Mouse (Mus musculus): ENCODE results near the gene Mettl7b. TPM values are rescaled to one million over a fixed set of nuclear protein-coding genes. Genes with fewer than 3 reads are reported as not detected.

Gene Mettl7b
- polyA plus RNA-seq, 1 experiment: not detected

DNA sequence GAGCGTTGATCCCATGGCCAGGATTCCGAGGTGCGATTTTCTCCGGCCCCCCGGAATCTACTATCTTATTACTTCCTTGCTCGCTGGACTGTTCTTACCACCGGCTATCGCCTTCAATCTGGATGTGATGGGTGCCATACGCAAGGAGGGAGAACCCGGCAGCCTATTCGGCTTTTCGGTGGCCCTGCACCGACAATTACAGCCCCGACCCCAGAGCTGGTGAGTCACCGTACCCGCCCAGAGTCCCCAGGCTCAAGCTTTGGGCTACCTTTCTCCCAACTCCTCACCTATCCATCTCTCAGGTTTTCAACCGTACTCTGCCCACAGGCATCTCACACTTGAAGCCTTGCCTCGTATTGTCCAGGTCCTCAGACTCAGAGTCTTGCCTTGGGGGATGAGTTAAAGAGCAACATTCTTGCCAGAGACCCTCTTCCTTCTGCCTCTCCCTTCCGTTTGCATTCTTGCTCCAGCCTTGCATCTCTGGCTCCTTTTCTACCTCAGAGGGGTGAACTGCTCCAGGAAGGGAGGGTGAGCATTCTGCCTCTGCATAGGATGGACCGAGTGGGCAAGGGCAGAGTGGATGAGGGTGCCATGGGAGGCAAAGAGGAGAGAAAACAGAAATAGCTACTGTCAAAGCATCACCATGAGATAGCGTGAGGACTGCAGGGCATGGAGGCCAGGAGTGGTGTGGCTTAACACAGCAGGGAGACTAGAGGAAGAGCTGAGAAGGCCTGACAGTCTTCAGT, 26.6 kb downstream of the Mettl7b start:
- peak overlapping the region; percentile 24; the same call in 1 of the 2 replicates for H3K27ac ChIP-seq (replicated peaks; ENCODE audit: low read depth, low read length)
- peaks cover 5% of the 10 kb centered on the region; the same call in 1 of the 2 replicates for H3K4me1 ChIP-seq (ENCODE audit: control insufficient read depth, insufficient read depth, insufficient read length, low read length)
- peak overlapping the region; percentile 70 for H3K4me3 ChIP-seq (ENCODE audit: insufficient read depth, low read depth, low read length)

DNA sequence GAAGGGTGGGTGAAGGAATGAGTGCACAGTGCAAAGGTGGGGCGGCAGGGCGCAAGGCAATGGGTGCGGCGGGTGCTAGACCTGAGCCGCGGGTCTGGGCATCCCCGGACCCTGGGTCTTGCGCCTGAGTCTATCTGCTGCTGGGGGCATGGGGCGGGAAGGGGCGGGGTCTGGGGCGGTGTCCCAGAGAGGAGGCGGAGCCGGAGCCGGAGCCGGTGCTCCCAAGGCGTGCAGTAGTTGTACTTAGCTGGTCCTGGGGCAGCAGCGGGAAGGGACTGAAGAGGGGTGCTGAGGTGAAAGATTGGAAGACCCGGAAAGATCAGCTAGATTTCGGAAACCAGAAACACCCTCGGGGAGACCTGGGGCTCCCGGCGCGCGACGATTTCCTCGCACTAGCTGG, 27.2 kb downstream of the Mettl7b start, which contains the start of gene Itga7:
Gene Itga7 (plus strand): TSS at position 245 of the 400 bp plus-strand sequence.
- peak within 1 kb of the TSS; percentile 70 for H3K4me3 ChIP-seq (ENCODE audit: insufficient read depth, low read depth, low read length)
- peak within 1 kb of the TSS; percentile 24; the same call in 1 of the 2 replicates for H3K27ac ChIP-seq (replicated peaks; ENCODE audit: low read depth, low read length)
- peaks cover 5% of the 10 kb centered on the region; the same call in 1 of the 2 replicates for H3K4me1 ChIP-seq (ENCODE audit: control insufficient read depth, insufficient read depth, insufficient read length, low read length)

DNA sequence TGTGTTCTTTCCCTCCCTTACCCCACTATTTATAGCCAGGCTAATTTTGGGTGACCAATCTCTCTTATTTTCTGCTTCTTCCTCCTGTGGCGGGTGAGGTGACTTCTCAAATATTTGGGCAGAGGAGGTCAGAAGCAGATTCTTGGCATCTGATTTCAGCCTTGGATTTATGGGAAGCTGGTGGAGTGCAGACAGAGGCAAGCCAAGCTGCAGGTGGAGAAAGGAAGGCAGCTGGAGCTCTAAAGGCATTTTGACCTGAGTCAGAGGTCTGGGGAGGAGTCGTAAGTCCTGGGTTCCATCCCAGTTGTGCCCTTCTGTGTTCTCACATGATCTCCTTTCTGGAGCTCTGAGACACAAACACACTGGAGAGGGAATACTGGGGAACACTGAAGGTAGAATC, 29.3 kb downstream of the Mettl7b start:
- H3K4me1 ChIP-seq (ENCODE audit: control insufficient read depth, insufficient read depth, insufficient read length, low read length): peaks cover 2% of the 10 kb centered on the region; the same call in 1 of the 2 replicates
- H3K27ac ChIP-seq (replicated peaks; ENCODE audit: low read depth, low read length): peak overlapping the region; percentile 76
- no peak overlapping the region for H3K4me3 ChIP-seq (ENCODE audit: insufficient read depth, low read depth, low read length)

DNA sequence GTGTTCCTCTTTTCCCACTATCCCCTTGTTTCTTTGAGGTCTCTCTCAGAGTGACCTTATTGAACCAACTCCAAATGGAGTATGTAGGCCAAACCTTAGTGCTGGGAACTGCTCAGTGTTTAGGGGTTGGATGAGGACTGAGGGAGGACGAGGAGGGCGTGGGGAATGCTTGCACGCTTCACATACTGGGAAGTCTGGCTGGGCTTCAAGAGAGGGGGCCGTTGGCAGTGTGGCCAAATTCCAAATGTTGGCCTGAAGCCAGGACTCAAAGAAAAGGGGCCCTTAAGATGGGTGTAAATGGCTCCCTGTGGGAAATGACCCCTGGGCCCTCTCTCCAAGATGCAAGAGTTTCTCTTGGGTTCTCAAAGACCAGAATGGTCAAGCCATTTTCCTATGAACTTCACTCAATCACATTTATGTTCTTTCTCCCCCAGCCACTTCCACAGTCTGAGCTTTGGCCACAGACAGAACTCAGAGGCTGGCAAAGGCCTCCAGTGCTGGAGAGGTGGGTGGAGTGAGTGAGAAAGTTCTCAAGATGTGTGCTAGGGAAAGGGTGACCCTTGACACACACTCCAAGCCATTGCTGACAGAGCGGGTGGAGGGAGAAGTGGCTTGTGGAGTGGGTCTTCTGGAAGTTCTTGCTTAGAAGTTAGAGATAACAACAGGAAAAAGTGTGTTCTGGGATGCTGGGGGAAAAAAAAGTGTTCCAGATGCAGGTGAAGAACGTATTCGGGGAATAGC, 31.0 kb downstream of the Mettl7b start:
- no peak overlapping the region for H3K4me3 ChIP-seq (ENCODE audit: insufficient read depth, low read depth, low read length)
- H3K27ac ChIP-seq (replicated peaks; ENCODE audit: low read depth, low read length): peak overlapping the region; percentile 93
- no peaks in the 10 kb centered on the region; the same call in 1 of the 2 replicates for H3K4me1 ChIP-seq (ENCODE audit: control insufficient read depth, insufficient read depth, insufficient read length, low read length)

DNA sequence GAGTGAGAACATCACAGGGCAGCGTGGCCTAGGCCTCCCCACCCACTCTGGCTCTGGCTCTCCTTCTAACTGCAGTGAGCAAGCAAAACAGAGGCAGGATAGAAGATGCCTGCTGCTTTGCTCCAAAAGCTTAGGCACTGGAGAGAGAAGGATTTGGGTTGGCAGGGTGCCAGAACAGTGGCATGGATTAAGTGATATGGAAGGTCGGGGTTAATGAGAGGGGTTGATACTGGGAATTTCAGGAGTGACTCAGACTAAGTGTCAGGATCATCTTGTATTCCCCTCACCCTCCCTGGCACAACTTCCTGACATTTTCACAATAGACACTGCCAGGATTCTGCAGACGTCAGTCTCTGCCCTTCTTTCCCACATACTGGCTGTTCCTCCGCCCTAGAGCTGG, 32.4 kb downstream of the Mettl7b start:
- H3K27ac ChIP-seq (replicated peaks; ENCODE audit: low read depth, low read length): no peak overlapping the region
- H3K4me1 ChIP-seq (ENCODE audit: control insufficient read depth, insufficient read depth, insufficient read length, low read length): peaks cover 3% of the 10 kb centered on the region; the same call in 1 of the 2 replicates
- no peak overlapping the region for H3K4me3 ChIP-seq (ENCODE audit: insufficient read depth, low read depth, low read length)

DNA sequence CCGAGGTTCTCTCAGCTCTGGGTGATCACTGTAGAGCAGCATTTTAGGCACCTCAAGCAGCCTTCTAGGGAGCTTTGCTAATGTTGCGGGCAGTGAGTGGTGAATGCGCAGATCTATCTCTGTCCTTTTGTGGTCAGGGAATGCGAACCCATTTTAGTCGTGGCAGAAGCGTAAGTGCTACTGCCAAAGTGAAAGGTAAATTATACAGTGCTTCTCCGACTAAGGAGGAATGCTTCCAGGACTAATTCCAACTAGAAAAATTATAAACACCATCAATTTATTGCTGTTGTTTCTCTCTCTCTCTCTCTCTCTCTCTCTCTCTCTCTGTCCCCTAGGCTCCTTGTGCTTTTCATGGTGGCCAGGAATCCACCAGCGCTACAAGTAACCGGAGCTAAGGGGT, 36.9 kb downstream of the Mettl7b start, which contains the start of gene Bloc1s1:
Gene Bloc1s1 (minus strand): TSS at position 101 of the 400 bp plus-strand sequence.
- Histone ChIP-seq H3K27ac (replicated peaks; ENCODE audit: low read depth, low read length) (peak within 1 kb of the TSS; percentile 92), H3K4me1 (ENCODE audit: control insufficient read depth, insufficient read depth, insufficient read length, low read length) (peaks cover 11% of the 10 kb centered on the region; the same call in 1 of the 2 replicates), H3K4me3 (ENCODE audit: insufficient read depth, low read depth, low read length) (peak within 1 kb of the TSS; percentile 74)

DNA sequence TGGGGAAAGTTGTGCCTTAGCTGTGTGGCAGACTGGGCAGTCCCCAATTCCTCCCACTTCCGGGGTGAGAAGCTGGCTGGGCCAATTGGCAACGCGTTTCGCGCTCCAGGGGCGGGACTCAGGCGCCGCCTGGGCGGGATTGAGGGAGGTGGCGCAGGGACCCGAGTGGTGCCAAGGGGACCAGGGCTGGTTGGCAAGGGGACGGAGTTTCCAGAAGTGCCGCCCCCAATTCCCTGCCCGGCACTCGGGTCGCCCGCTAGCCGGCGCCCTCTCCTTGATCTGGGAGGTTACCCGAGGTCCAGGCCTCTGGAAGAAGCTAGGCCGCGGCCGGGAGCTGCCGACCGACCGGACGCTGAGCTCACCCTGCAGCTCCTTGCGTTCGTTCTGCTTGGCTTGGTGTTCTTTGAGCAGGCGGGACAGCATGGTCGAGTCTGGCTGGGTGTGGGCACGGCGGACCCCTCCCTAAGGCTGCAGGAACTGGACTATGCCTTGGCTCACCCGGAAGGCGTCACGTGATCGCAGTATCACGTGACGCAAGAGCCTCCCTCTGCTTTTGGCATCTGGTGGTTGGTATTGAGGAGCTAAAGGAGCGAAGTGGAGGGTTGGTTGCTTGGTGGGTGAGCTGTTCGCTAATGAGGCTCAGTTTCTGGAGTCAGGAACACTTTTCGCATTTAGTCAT, 37.6 kb downstream of the Mettl7b start:
- peak overlapping the region; percentile 74 for H3K4me3 ChIP-seq (ENCODE audit: insufficient read depth, low read depth, low read length)
- H3K4me1 ChIP-seq (ENCODE audit: control insufficient read depth, insufficient read depth, insufficient read length, low read length): peaks cover 11% of the 10 kb centered on the region; the same call in 1 of the 2 replicates

DNA sequence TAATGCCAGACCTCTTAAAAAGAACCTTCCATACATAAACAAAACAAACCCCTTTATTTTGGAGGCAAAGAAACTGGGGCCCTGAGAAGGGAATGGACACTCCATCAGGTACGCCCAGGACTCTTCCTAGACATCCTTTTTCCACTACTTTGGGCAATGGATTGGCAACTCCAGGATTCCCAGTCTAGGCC, 38.1 kb downstream of the Mettl7b start, which contains the start of gene Rdh5:
Gene Rdh5 (minus strand): TSS at position 67 of the 191 bp plus-strand sequence.
- H3K4me1 ChIP-seq (ENCODE audit: control insufficient read depth, insufficient read depth, insufficient read length, low read length): peaks cover 11% of the 10 kb centered on the region; the same call in 1 of the 2 replicates
- peak within 1 kb of the TSS; percentile 92 for H3K27ac ChIP-seq (replicated peaks; ENCODE audit: low read depth, low read length)
- H3K4me3 ChIP-seq (ENCODE audit: insufficient read depth, low read depth, low read length): peak within 1 kb of the TSS; percentile 74

More for the DNA sequence above, 37.6 kb downstream of the Mettl7b start:
- peak overlapping the region; percentile 92 for H3K27ac ChIP-seq (replicated peaks; ENCODE audit: low read depth, low read length)

DNA sequence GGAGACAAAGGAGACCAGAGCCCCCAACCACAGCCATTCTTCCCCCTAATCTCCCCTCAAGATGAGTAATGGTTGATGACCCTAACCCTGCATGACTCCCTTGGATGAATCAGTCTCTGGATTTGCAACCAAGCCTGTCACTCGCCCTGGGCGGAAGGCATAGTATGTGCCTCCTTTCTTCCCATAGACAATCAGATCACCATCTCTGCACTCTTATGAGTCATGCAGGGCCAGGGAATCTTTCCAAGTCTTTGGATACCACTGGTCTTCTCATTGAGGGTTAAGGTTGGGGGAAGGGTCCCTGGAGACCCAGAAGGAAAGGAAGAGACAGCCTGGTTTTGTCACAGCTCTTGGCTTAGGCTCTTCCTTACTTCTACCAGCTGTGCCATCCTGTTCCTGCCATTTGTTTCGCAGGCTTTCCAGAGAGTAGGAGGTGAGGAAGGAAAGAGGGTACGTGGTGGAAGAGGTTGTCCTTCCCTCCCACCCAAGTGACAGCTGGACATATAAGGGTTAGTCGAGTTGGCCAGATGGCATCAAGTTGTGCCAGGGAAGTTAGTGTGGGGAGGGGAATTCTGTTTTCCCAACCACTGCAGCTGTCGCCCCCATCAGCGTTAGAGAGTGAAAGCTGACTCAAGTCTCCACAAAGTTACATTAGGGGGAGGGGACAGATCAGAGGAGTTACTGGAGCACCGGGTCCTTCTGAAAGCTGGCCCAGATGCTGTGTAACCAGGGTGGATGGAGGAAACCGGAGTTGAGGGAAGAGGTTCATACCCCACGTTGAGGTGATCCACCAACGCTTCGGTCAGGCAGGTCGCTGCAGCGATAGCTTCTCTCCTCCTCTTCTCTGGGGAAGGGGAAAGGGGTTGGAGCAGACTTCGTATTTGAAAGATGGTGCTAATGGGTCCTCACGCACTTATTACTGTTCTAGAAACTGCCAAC, 38.6 kb downstream of the Mettl7b start:
- Histone ChIP-seq H3K27ac (replicated peaks; ENCODE audit: low read depth, low read length) (peak overlapping the region; percentile 45), H3K4me3 (ENCODE audit: insufficient read depth, low read depth, low read length) (peak overlapping the region; percentile 74), H3K4me1 (ENCODE audit: control insufficient read depth, insufficient read depth, insufficient read length, low read length) (peaks cover 11% of the 10 kb centered on the region; the same call in 1 of the 2 replicates)

DNA sequence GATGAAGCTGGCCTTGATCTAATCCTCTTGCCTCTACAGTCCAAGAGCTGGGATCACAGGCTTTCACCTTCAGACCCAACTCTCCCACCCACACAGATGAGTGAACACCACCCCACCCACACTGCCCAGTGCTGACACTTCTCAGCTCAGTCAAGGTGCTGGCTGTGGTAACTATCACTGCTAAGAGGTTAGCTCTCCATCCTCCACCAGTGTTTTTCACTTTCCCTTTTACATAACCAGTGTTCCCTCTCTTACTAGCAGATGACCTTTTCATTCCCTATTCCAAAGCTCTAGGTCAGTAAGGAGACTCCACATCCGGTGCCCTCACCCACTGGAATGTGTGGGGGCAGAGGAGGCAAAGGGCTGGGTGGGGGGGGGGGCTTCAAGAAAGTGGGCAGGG, 39.5 kb downstream of the Mettl7b start:
- H3K27ac ChIP-seq (replicated peaks; ENCODE audit: low read depth, low read length): peak overlapping the region; percentile 47
- H3K4me3 ChIP-seq (ENCODE audit: insufficient read depth, low read depth, low read length): no peak overlapping the region
- peaks cover 11% of the 10 kb centered on the region; the same call in 1 of the 2 replicates for H3K4me1 ChIP-seq (ENCODE audit: control insufficient read depth, insufficient read depth, insufficient read length, low read length)

DNA sequence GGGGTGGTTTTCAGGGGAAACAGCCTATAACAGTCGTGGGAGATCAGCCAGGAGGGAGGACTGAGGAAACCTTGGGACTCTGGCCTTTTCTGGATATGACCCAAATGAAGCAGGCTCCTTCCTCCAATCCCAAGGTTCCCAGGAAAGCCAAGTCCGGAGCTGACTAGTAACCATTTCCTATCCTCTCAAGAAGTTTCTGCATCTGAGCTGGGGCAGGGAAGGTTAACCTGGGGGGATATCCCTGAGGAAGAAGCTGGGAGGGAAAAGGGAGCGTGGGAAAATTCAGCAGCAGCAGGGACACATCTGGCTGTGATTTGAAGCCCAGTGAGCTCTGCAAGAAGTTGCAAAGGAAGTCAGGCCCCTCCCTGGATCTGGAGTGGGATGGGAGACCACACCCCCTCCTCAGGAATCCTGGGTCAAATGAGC, 40.0 kb downstream of the Mettl7b start:
- Histone ChIP-seq H3K4me3 (ENCODE audit: insufficient read depth, low read depth, low read length) (no peak overlapping the region), H3K27ac (replicated peaks; ENCODE audit: low read depth, low read length) (peak overlapping the region; percentile 47), H3K4me1 (ENCODE audit: control insufficient read depth, insufficient read depth, insufficient read length, low read length) (peaks cover 11% of the 10 kb centered on the region; the same call in 1 of the 2 replicates)

DNA sequence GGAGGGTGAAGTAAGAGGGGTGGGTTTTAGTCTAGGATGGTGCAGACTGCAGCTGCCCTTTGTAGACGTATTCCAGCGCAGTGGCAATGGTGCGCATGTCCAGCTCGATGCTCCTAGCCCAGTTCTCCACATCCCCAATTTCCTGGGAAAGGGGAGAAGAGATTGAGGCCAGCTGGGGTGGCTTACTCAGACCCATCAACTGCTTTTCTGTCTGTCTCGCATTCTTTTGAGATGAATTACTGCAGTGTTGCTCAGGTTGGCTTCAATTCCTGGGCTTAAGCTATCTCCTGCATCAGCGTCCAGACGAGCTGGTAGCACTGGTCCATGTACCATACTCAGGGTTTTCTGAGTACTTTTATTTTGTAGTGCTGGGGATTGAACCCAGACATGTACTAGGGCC, 40.8 kb downstream of the Mettl7b start:
- Histone ChIP-seq H3K4me3 (ENCODE audit: insufficient read depth, low read depth, low read length) (no peak overlapping the region), H3K4me1 (ENCODE audit: control insufficient read depth, insufficient read depth, insufficient read length, low read length) (peaks cover 11% of the 10 kb centered on the region; the same call in 1 of the 2 replicates), H3K27ac (replicated peaks; ENCODE audit: low read depth, low read length) (peak overlapping the region; percentile 30)

DNA sequence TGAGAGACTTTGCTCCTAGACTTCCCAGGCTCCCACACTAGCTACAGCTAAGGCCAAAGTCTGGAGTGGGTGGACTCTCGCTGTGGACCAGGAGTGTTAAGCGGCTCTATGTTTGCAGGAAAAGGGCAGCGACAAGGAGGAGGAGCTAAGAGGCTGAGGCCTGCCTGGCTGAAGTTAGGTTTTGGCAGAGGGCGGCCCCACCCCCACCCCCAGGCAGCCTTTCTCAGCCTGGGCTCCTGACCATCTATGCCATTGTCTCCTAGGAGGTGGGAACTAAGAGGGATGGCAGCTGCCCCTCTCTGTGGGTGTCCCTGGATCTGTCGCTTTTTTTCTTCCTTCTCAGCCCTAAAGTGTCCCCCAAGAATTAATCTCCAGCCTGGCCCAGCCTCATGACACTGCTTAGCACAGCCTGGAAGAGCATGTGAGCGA, 41.6 kb downstream of the Mettl7b start:
- H3K4me3 ChIP-seq (ENCODE audit: insufficient read depth, low read depth, low read length): no peak overlapping the region

DNA sequence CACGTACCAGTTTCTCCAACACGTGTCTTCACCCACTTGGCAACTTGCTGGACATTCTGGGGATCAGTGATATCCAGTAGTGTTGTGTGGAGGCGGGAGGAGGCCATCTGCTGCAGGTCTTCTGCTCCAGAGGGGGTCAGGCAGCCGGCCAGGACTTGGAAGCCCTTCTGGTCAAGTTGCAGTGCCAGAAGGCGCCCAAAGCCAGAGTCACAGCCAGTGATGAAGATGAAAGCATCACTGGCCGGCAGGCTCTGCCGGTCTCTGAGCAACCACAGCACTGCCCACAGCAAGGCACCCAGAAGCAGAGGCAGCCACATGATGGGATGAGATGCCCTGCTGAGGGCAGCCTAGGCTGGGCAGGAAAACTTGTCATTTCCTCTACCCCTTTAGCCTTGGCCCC, 42.5 kb downstream of the Mettl7b start:
- Histone ChIP-seq H3K27ac (replicated peaks; ENCODE audit: low read depth, low read length) (no peak overlapping the region), H3K4me3 (ENCODE audit: insufficient read depth, low read depth, low read length) (no peak overlapping the region), H3K4me1 (ENCODE audit: control insufficient read depth, insufficient read depth, insufficient read length, low read length) (peaks cover 10% of the 10 kb centered on the region)

More for the DNA sequence above, 41.6 kb downstream of the Mettl7b start:
- Histone ChIP-seq H3K4me1 (ENCODE audit: control insufficient read depth, insufficient read depth, insufficient read length, low read length) (peaks cover 9% of the 10 kb centered on the region; the same call in 1 of the 2 replicates), H3K27ac (replicated peaks; ENCODE audit: low read depth, low read length) (peak overlapping the region; percentile 30)

Measured in brown adipose tissue, adult 24 weeks (tissue).